Mouse (Mus musculus) neural tube, embryonic 14.5 days (tissue): ENCODE results near the gene Nol3. TPM values are rescaled to one million over a fixed set of nuclear protein-coding genes. Genes with fewer than 3 reads are reported as not detected.

Source experiments
- ATAC-seq: fragments of 200-750 bp; cut with Nextera tagmentation; 2 replicates; pipeline ENCODE4 v1.8.0; 2017; ENCODE audit warnings: low read depth, mild to moderate bottlenecking, moderate TSS enrichment, moderate library complexity
- H3K27ac ChIP-seq: fragments of 300-500 bp; sonication (generic); 2 replicates; pipeline ENCODE4 v1.5.1; 2014; ENCODE audit warnings: low read depth, mild to moderate bottlenecking, control low read depth, low read length, moderate library complexity, mixed read lengths
- H3K27me3 ChIP-seq: fragments of 300-500 bp; sonication (generic); 2 replicates; pipeline ENCODE4 v1.6.1; 2014; ENCODE audit warnings: low read length; ENCODE audit not compliant: control insufficient read depth, insufficient read depth
- H3K36me3 ChIP-seq: fragments of 300-500 bp; sonication (generic); 2 replicates; pipeline ENCODE4 v1.6.1; 2014; ENCODE audit warnings: low read length, mixed read lengths; ENCODE audit not compliant: control insufficient read depth, insufficient read depth
- H3K4me1 ChIP-seq: fragments of 300-500 bp; sonication (generic); 2 replicates; pipeline ENCODE4 v1.6.1; 2014; ENCODE audit warnings: low read length; ENCODE audit not compliant: control insufficient read depth, insufficient read depth
- H3K4me2 ChIP-seq: fragments of 300-500 bp; sonication (generic); 2 replicates; pipeline ENCODE4 v1.6.1; 2014; ENCODE audit warnings: mild to moderate bottlenecking, low read depth, low read length, control low read depth
- H3K4me3 ChIP-seq: fragments of 300-500 bp; sonication (generic); 2 replicates; pipeline ENCODE4 v1.5.1; 2014; ENCODE audit warnings: low read depth, low read length, control low read depth, mixed read lengths
- H3K9ac ChIP-seq: fragments of 300-500 bp; sonication (generic); replicated peaks from 2 replicates; pipeline ENCODE4 v1.6.1; 2014; ENCODE audit warnings: low read depth, mild to moderate bottlenecking, control low read depth, low read length, mixed read lengths
- H3K9me3 ChIP-seq: fragments of 300-500 bp; sonication (generic); 2 replicates; pipeline ENCODE4 v1.6.1; 2016; ENCODE audit warnings: low read length; ENCODE audit not compliant: control insufficient read depth
- WGBS: fragments of 180-500 bp; shearing (Covaris S2); extraction: QIAGEN DNeasy Blood & Tissue Kit; methylation state at CpG from one replicate; pipeline ENCODE4 v1.1.7; 2014; 5-methylcytosine and 5-hydroxymethylcytosine counted together
- polyA plus RNA-seq: library from polyadenylated mRNA; unstranded; fragments of >200 nt; fragmentation: Nextera tagmentation; extraction: Ambion mirVana; gene quantifications from 2 replicates; pipeline ENCODE4 v1.2.1, GENCODE M21; 2014

The Nol3 gene
- polyA plus RNA-seq, 1 experiment from 2014 or later: 5.5 TPM

DNA sequence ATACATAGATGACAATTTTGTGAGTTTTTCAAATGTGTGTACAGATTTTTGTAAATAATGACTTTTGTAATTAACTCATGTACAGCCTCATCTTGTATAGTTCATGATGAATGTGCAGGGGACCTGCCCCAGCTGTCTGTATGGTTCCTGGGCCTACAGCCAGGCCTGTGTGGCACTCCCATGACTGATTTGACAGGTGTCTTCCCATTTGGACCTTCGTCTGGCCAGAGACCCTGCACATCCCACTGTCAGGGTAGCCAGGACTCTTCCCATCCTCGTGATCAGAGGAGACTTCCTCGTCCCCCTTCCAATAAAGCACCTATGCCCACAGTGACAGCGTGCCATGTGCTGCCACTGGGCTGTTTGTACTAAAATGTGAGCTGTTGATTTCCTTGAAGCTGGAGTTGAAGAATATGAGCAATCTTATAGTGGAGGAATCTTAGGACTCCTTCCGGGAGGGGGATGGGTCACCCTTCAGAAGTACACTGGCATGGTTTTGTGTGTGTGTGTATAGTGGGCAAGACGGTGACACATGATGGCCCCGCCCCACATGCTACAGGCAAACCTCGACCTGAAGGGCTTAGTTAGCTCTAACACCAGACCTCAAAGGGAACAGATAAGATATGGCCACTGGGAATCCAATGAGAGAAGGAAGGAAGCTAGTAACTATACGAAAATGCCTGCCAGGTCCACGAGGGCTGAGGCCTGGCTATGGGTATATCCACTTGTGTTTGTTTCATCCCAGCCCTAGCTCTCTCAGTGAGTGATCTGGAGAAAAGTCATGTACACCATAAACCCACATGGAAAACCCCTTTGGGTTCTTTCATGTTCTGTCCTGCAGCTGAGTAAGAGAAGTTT lies 23.0 kb upstream of the Nol3 start:
- Histone ChIP-seq H3K4me3 (no peak overlapping the region), H3K36me3 (peaks cover 36% of the 10 kb centered on the region), H3K27ac (no peak overlapping the region), H3K4me1 (0 out of 2 replicates have a peak, but pooled peaks cover 4% of the 10 kb centered on the region), H3K27me3 (peaks cover 8% of the 10 kb centered on the region), H3K9me3 (no peaks in the 10 kb centered on the region), H3K9ac (no peak overlapping the region), H3K4me2 (no peak overlapping the region)
- no peak for ATAC-seq
- 93% methylated on average over 10 of the region's 10 CpGs for WGBS

DNA sequence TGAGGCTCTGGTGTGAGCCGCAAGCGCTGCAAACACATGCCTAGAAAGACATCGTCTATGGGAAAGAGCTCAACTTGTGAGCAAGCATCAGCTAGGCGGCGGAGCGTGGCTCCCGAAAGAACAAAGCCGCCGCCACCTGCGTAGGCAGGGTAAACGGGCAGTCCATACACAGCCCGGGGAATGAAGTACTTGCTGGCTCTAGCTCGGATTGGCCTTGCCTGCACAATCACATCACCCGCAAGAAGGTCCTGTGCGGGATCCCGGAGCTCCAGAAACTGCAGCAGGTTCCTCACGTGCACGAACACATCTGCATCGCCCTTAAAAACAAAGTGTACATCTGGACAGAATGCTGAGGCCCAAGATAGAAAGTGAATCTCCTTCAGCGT lies 22.2 kb upstream of the Nol3 start:
- Histone ChIP-seq H3K4me2 (peak overlapping the region; percentile 97), H3K4me1 (0 out of 2 replicates have a peak, but pooled peaks cover 4% of the 10 kb centered on the region), H3K27me3 (peaks cover 16% of the 10 kb centered on the region), H3K27ac (no peak overlapping the region), H3K36me3 (peaks cover 28% of the 10 kb centered on the region), H3K9ac (peak overlapping the region; percentile 72), H3K9me3 (no peaks in the 10 kb centered on the region), H3K4me3 (peak overlapping the region; percentile 57)
- WGBS: 33% methylated on average over 20 of the region's 20 CpGs
- ATAC-seq: peak; percentile 24; the same call in 1 of the 2 replicates

DNA sequence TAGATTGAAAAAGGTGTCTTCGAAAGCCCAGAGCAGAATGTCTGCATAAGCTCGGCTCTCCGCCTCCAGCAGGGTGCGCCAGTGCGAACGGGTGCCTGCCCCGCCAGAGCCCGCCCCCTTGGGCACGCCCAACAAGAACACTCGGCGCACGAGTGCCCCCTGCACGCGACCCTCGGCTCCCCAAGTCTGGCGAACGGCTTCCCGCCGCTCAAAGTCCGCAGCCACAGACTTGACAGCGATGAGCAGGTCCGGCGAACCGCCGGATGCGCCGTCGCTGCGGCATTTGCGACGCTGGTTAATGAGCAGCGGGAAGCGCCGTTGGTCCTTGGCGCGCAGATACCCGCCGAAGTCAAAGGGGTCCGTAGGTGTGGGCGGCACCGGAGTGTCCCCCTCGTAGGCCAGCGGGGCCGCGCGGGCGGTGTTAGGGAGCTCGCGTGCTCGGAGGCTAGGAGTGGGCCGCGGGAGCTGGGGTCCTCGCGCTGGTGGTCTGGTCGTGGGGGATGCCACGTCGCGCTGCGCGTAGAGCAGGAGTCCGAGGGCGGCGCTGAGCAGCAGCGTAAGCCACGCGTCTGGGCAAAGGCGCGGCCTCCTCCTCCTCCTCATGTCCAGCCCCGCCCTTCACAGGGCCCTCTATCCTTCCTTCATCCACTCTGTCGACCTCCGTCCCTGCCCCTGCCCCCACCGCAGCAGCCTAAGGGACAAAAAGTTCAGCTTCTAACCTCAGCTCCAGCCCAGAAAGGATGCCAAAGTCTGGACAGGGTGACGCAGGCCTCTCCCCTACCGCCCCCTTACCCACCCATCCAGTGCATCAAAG lies 21.6 kb upstream of the Nol3 start:
- H3K4me3 ChIP-seq: peak overlapping the region; percentile 57
- peak overlapping the region; percentile 97 for H3K4me2 ChIP-seq
- peaks cover 22% of the 10 kb centered on the region for H3K27me3 ChIP-seq
- no peaks in the 10 kb centered on the region for H3K9me3 ChIP-seq
- peak; percentile 83 for ATAC-seq
- peaks cover 5% of the 10 kb centered on the region; the same call in 1 of the 2 replicates for H3K4me1 ChIP-seq
- H3K27ac ChIP-seq: peak overlapping the region; percentile 48; the same call in 1 of the 2 replicates
- peak overlapping the region; percentile 72 for H3K9ac ChIP-seq
- under 1% methylated on average over 74 of the region's 74 CpGs for WGBS
- peaks cover 23% of the 10 kb centered on the region for H3K36me3 ChIP-seq

DNA sequence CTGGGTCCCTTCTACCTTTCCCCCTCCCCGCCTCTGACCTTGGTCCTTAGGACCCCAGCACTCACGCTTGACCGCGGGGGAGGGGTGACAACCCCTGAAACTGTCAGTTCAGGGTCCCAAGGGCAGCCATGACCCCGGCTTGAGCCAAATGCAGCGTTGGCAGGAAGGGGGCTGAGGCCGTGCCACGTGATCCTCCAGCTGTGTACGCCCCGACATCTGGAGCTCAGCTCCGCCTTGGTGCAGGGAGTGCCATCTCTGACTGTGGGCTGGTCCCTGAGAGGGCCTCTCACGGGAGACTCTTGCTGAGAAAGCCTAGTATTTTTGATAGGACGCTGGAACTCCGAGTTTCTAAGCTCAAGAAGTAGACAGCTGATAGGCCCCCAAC lies 21.0 kb upstream of the Nol3 start, which contains the start of gene B3gnt9:
B3gnt9 (minus strand) TSS at position 188 of the 385 bp plus-strand sequence.
- Histone ChIP-seq H3K9ac (peak within 1 kb of the TSS; percentile 72), H3K4me1 (peaks cover 7% of the 10 kb centered on the region; the same call in 1 of the 2 replicates), H3K9me3 (no peaks in the 10 kb centered on the region), H3K36me3 (peaks cover 17% of the 10 kb centered on the region), H3K27me3 (peaks cover 28% of the 10 kb centered on the region), H3K27ac (peak within 1 kb of the TSS; percentile 48; the same call in 1 of the 2 replicates), H3K4me3 (peak within 1 kb of the TSS; percentile 57), H3K4me2 (peak within 1 kb of the TSS; percentile 97)
- ATAC-seq: peak; percentile 32; the same call in 1 of the 2 replicates
- WGBS: 2% methylated on average over 14 of the region's 14 CpGs

DNA sequence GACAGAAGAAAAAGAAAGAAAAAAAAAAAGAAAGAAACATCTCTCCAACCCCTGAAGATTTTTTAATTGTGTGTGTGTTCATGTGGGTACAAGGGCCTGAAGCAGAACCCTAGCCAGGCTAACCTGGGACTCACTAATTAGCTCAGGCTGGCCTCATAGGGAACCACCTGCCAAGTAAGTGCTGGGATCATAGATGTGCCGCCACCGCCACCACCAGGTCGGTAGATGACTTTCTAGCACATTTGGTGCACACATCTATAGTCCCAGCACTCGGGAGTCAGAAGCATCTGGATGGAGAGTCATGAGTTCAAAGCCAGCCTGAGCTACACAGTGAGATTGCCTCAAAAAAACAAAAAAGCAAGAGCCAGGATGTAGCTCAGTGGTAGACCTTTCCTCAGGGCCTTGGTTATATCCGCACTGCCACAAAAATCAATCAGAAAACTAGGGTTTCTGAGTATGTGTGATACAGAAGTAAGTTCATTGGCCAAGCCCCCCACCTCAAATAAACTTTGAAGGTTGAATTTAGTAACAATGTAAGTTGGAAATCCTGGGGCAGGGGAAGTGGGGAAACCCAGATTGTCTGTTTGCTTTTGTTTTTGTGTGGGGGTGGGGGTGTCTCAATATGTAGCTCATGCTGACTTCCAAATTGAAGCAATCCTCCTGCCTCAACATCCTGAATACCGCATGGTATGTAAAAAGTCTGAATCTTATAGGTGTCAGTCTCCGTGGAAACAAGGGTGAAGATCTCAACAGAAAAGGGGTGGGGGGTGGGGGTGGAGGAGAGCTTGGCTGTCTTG lies 18.4 kb upstream of the Nol3 start:
- Histone ChIP-seq H3K4me1 (peaks cover 7% of the 10 kb centered on the region; the same call in 1 of the 2 replicates), H3K36me3 (no peaks in the 10 kb centered on the region), H3K4me2 (no peak overlapping the region), H3K27me3 (peaks cover 45% of the 10 kb centered on the region), H3K27ac (no peak overlapping the region), H3K4me3 (no peak overlapping the region), H3K9me3 (no peaks in the 10 kb centered on the region), H3K9ac (no peak overlapping the region)
- WGBS: 75% methylated on average over 7 of the region's 7 CpGs
- no peak for ATAC-seq

DNA sequence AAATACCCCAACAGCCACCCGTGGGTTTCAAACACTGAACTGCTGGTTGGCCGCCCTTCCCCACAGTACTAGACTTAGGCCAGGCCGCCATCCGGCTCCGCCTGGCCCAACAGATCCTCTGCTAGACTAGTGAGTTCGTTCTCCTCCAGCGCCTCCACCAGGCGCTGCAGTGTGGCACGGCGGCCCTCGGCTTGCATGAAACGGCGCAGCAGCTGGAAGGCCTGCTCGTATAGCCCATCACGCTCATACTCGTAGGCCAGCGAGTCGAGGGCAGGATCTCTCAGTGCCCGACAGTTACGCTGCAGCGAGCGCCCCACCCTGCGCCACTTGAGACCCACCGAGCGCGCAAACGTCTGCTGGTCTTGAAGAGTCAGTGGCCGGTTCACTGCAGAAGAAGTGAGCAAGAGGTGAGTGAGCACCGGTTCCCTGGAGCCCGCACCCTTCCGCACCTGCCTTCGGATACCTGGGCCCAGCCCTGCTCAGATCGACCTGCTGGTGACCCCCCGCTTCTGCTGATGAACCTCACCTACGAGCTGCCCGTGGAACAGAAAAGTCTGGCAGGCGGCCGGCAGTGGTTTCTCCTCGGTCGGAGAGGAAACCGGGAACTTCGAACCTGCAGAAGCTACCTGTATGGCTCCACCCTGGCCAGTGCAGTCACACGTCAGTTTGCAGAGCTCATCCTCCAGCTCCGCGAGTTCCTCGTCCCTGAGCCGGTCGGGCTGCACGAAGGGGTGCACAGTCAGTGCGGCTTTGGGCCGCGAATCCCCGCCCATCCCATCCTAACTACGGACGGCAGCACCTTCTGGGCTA lies 16.8 kb upstream of the Nol3 start:
- Histone ChIP-seq H3K4me1 (peaks cover 7% of the 10 kb centered on the region; the same call in 1 of the 2 replicates), H3K4me2 (peak overlapping the region; percentile 67), H3K4me3 (peak overlapping the region; percentile 27), H3K27ac (no peak overlapping the region), H3K27me3 (peaks cover 50% of the 10 kb centered on the region), H3K9me3 (no peaks in the 10 kb centered on the region), H3K9ac (peak overlapping the region; percentile 32; the same call in 1 of the 2 replicates), H3K36me3 (no peaks in the 10 kb centered on the region)
- WGBS: 3% methylated on average over 55 of the region's 55 CpGs
- ATAC-seq: peak; percentile 50

DNA sequence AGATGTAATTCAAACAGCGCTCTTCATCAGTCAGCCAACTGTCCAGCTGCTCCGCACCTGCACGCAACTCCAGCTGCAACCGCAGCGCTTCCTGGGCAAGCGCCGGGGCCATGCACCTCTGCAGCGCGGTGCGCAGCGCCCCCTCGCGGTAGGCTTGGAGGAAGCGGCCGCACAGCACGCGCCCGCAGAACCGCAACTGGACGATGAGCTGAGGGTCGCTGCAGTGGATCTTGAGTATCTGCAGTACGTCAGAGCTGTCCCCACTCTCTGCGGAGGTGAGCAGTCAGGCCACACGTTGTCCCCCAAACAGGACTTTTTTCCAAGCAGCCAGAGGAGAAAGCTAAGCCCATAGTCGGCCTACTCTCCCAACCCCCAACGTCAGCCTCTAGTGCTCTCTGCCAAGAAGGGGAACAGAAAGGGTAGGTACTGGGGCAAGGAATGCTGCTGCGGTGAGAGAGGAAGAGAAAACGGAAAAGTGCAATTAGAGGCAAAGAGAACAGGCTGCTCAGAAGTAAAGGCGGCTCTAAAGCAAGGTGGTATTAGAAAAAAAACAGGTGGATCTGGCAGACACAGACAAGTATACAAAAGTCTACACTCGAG lies 16.1 kb upstream of the Nol3 start:
- H3K27me3 ChIP-seq: peaks cover 50% of the 10 kb centered on the region
- WGBS: 5% methylated on average over 30 of the region's 30 CpGs

More for the DNA sequence above, 16.1 kb upstream of the Nol3 start:
- Histone ChIP-seq H3K4me1 (peaks cover 3% of the 10 kb centered on the region; the same call in 1 of the 2 replicates), H3K27ac (no peak overlapping the region), H3K4me3 (peak overlapping the region; percentile 27), H3K9me3 (no peaks in the 10 kb centered on the region), H3K9ac (0 out of 2 replicates have a peak overlapping the region, but pooled peaks have one; percentile 32), H3K4me2 (peak overlapping the region; percentile 67), H3K36me3 (no peaks in the 10 kb centered on the region)
- peak; percentile 72 for ATAC-seq
